Mouse (Mus musculus) subcutaneous adipose tissue, adult 2 months (tissue): ENCODE measurements around the gene Nudt22. TPM values are rescaled to one million over a fixed set of nuclear protein-coding genes. Genes with fewer than 3 reads are reported as not detected.

Experiments
- polyA plus RNA-seq: library from polyadenylated mRNA; depleted of rRNA; stranded (reverse); fragments of >200 nt; gene quantifications from 2 replicates; pipeline ENCODE4 v1.2.3, GENCODE M21; 2012; ENCODE audit warnings: low replicate concordance; rRNA removed

Nudt22 gene
- 33.0 and 41.1 TPM in 2 replicates for polyA plus RNA-seq

DNA sequence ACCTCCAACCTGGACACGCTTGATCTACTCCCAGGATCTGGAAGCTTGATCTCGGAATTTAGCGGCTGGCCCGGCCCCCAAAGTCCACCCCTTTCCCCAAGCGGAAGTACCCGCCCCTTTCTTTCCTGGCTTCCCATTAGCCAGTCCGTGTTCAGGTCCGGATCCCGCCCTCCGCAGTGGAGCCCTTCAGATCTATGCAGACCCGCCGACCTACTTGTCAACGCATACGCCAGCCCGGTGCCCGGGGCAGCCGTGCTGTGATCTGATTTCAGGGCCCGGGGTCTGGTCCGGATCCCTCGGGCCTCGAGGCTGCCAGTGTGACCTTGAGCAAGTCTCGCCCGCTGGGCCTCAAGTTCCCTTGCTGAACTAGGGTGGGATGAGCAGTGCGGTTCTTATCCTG lies at the start of gene Nudt22, which contains the start of gene Trpt1:
Gene Nudt22 (minus strand): TSS at position 112 of the 400 bp plus-strand sequence.
Gene Trpt1 (plus strand): TSS at position 126 of the 400 bp plus-strand sequence.

GRCm38 (mm10) chr19:7039841-7040636 lies 44.1 kb upstream of the Nudt22 start, which contains the start of gene Stip1:
Gene Stip1, minus strand, starts transcription at chr19:7039967.

GRCm38 (mm10) chr19:7019191-7019590 lies 23.3 kb upstream of the Nudt22 start, which contains the start of gene Fermt3:
Gene Fermt3, minus strand, starts transcription at chr19:7019469.

DNA sequence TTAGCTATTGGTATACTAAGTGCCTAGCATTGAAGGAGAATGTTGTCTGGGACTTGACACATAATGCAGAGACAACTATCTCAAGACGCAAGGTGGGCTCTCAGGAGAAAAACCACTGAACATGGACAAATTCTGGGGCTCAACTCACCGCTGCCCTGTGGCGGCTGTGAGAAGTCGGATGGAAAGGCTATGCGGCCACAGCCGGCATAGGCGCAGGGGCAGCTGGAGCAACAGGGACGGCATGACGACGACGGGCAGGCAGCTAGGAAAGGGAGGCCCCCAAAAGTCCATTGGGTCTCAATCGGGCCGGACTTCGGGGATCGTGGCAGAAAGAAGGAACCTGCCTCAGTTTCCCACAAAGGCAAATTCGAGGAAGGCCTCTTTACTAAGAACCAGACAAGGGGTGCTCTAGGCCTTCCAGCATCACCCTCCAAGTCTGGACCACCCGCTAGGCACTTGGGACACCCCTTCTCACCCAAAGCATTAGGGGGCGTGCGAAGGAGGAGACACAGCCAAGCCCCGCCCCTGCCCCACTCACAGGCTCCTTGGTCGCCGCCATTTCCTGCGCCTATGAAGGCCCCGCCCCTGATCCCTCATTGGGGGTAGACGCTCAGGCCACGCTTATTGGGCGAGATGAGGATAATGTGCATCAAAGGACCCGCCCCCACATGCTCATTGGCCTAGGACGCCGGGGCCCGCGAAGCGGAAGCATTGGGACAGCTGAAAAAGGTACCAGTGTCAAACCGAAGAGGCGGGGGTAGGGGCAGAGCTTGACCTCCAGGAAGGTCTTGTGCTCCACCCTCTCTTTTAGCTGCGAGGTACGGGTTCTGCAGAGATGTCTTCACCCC lies 3.7 kb downstream of the Nudt22 start, which contains the start of gene Dnajc4:
Gene Dnajc4 (minus strand): TSS at position 562 of the 848 bp plus-strand sequence.

DNA sequence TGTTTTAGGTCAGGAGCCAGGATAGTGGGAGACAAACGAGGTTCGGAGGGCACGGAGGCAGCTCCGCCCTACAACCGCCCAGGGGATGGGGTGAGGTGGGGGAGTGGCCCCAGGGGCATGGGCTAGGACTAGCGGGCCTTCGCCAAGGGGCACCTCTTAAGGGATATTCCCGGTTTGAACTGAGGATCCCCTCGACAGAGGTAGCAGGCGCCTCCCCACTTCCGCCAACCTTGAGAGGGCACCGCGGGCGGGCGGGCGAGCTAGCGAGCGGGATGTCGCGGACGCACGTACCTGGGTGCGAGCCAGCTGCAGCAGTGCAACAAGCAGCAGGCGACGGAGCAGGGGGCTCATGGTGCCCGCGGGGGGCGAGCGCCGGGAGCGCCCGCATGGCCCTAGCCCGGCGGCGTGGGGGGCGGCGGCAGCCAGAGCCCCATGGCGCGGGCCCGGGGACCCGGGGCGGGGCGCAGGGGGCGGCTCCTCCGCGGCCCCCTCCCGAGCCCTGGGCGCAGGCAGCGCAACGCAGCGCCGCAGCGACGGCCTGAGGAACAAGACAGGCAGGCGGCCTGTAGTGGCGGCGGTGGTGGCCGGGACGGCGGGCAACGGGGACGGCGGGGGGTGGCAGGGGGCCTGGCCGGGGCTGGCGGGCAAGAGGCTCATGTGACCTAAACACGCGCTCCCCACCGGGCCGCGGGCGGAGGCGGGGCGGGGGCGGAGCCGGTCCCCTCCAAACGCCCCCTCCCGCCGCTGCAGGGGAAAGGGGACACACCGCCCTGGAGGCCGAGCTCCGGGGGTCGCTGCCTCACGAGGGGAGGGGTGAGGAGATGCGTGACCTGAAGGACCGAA lies 8.6 kb downstream of the Nudt22 start, which contains the start of gene Vegfb:
Gene Vegfb (minus strand): TSS at position 591 of the 843 bp plus-strand sequence.

DNA sequence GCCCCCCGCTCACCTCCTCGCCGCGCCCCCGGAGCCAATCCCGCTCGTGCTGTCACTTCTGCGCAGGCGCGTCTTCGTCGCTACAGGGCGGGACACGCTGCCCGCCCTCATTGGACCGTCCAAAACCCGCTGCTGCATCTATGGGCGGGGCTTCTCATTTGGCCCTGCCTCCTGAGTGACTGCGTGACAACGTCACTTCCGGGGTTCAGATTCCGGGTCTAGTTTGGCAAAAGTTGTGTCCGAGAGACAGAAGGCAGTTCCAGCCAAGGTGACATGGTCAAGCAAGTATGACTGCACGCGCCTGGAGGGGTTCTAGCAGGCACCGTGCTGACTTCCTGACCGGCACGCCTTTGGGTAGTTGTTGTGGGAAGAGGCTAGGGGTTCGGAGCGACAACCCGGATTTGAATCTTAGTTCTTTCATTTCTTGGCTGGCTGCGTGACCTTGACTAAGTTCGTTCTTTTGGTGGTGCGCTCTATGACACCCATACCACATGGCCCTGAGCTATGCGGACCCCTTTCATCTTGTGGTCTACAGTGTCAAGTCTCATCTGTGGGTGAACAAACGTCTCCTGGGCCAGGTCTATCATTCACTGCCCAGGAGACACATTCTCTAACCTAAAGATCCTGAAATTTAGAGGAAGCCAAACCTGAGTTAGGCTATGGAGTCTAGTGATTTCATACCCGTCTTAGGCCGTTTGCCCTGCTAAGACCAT lies 15.4 kb downstream of the Nudt22 start, which contains the start of gene Fkbp2:
Gene Fkbp2 (minus strand): TSS at position 121 of the 713 bp plus-strand sequence.

GRCm38 (mm10) chr19:6975537-6976521 lies 20.1 kb downstream of the Nudt22 start, which contains the start of gene Plcb3:
Gene Plcb3, minus strand, starts transcription at chr19:6976470.

GRCm38 (mm10) chr19:6974211-6975205 lies 21.4 kb downstream of the Nudt22 start, which contains the start of gene Ppp1r14b:
Gene Ppp1r14b, plus strand, starts transcription at chr19:6974968.

Other genes with a start within 250 kb of the Nudt22 start
- gene Rps6ka4, start 155.5 kb downstream of the Nudt22 start, polyA plus RNA-seq = 35.7 and 47.9 TPM in 2 replicates
- gene Ccdc88b, start 137.9 kb downstream of the Nudt22 start, polyA plus RNA-seq = 3.9 and 11.2 TPM in 2 replicates
- gene Trmt112, start 86.4 kb downstream of the Nudt22 start, polyA plus RNA-seq = 91.6 and 154 TPM in 2 replicates
- 149 and 307 TPM in 2 replicates for gene Prdx5, start 86.0 kb downstream of the Nudt22 start, polyA plus RNA-seq
- 52.6 and 64.4 TPM in 2 replicates for gene Esrra, start 74.3 kb downstream of the Nudt22 start, polyA plus RNA-seq
- gene Catsperz, start 70.7 kb downstream of the Nudt22 start, polyA plus RNA-seq = 0.11 and 2.8 TPM in 2 replicates
- 0.50 TPM in 1 of 2 replicates, not detected in the other for gene Kcnk4, start 61.6 kb downstream of the Nudt22 start, polyA plus RNA-seq
- gene Bad, start 54.3 kb downstream of the Nudt22 start, polyA plus RNA-seq = 80.9 and 93.8 TPM in 2 replicates
- gene Gpr137, start 53.6 kb downstream of the Nudt22 start, polyA plus RNA-seq = 85.5 and 94.5 TPM in 2 replicates
- gene Ppp1r14b, start 21.1 kb downstream of the Nudt22 start, polyA plus RNA-seq = 90.2 and 135 TPM in 2 replicates
- 70.5 and 107 TPM in 2 replicates for gene Plcb3, start 19.6 kb downstream of the Nudt22 start, polyA plus RNA-seq
- gene Fkbp2, start 15.6 kb downstream of the Nudt22 start, polyA plus RNA-seq = 50.8 and 52.3 TPM in 2 replicates
- 80.4 and 191 TPM in 2 replicates for gene Vegfb, start 8.5 kb downstream of the Nudt22 start, polyA plus RNA-seq
- 62.4 and 78.9 TPM in 2 replicates for gene Dnajc4, start 3.5 kb downstream of the Nudt22 start, polyA plus RNA-seq
- gene Trpt1, start within 50 bp of the Nudt22 start, polyA plus RNA-seq = 17.9 and 28.2 TPM in 2 replicates
- 15.6 and 20.8 TPM in 2 replicates for gene Fermt3, start 23.4 kb upstream of the Nudt22 start, polyA plus RNA-seq
- gene Stip1, start 43.9 kb upstream of the Nudt22 start, polyA plus RNA-seq = 43.5 and 72.9 TPM in 2 replicates
- 29.4 and 43.1 TPM in 2 replicates for gene Macrod1, start 60.7 kb upstream of the Nudt22 start, polyA plus RNA-seq
- 0.29 and 3.7 TPM in 2 replicates for gene Flrt1, start 109.6 kb upstream of the Nudt22 start, polyA plus RNA-seq
- 104 and 133 TPM in 2 replicates for gene Otub1, start 210.2 kb upstream of the Nudt22 start, polyA plus RNA-seq
- gene Cox8a, start 221.5 kb upstream of the Nudt22 start, polyA plus RNA-seq = 1,853 and 2,406 TPM in 2 replicates
- gene Naa40, start 245.1 kb upstream of the Nudt22 start, polyA plus RNA-seq = 22.4 and 33.9 TPM in 2 replicates